Mouse (Mus musculus) kidney, embryonic 14.5 days (tissue): ENCODE measurements at regions not wholly inside any gene's neighbourhood (a gene's known extent, or its start where the extent isn't known, plus 50 kb on each side); places are given as distances from the start of the nearest gene placed in this dataset.

Experiments used
- ATAC-seq: fragments of 200-750 bp; cut with Nextera tagmentation; 2 replicates; pipeline ENCODE4 v1.8.0; 2017; ENCODE audit warnings: moderate number of reproducible peaks, mild to moderate bottlenecking, moderate TSS enrichment, moderate library complexity; ENCODE audit not compliant: low FRiP score, low TSS enrichment
- H3K27ac ChIP-seq: fragments of 300-500 bp; sonication (generic); 2 replicates; pipeline ENCODE4 v1.5.1; 2014; ENCODE audit warnings: low read depth, mild to moderate bottlenecking, low read length, moderate library complexity, mixed read lengths
- H3K27me3 ChIP-seq: fragments of 300-500 bp; sonication (generic); 2 replicates; pipeline ENCODE4 v1.6.1; 2014; ENCODE audit warnings: mild to moderate bottlenecking, low read length; ENCODE audit not compliant: control insufficient read depth, insufficient read depth
- H3K36me3 ChIP-seq: fragments of 300-500 bp; sonication (generic); 2 replicates; pipeline ENCODE4 v1.6.1; 2014; ENCODE audit warnings: low read length, mixed read lengths; ENCODE audit not compliant: control insufficient read depth, insufficient read depth
- H3K4me1 ChIP-seq: fragments of 300-500 bp; sonication (generic); 2 replicates; pipeline ENCODE4 v1.6.1; 2014; ENCODE audit warnings: low read length, mixed read lengths; ENCODE audit not compliant: control insufficient read depth, insufficient read depth
- H3K4me2 ChIP-seq: fragments of 300-500 bp; sonication (generic); replicated peaks from 2 replicates; pipeline ENCODE4 v1.6.1; 2014; ENCODE audit warnings: low read depth, mild to moderate bottlenecking, low read length
- H3K4me3 ChIP-seq: fragments of 300-500 bp; sonication (generic); 2 replicates; pipeline ENCODE4 v1.5.1; 2014; ENCODE audit warnings: mild to moderate bottlenecking, low read length
- H3K9ac ChIP-seq: fragments of 300-500 bp; sonication (generic); 2 replicates; pipeline ENCODE4 v1.6.1; 2014; ENCODE audit warnings: low read depth, mild to moderate bottlenecking, low read length, moderate library complexity
- H3K9me3 ChIP-seq: fragments of 300-500 bp; sonication (generic); 2 replicates; pipeline ENCODE4 v1.6.1; 2016; ENCODE audit warnings: low read length; ENCODE audit not compliant: control insufficient read depth
- WGBS: fragments of 180-500 bp; shearing (Covaris S2); extraction: QIAGEN DNeasy Blood & Tissue Kit; methylation state at CpG from one replicate; pipeline ENCODE4 v1.1.7; 2014; 5-methylcytosine and 5-hydroxymethylcytosine counted together

DNA sequence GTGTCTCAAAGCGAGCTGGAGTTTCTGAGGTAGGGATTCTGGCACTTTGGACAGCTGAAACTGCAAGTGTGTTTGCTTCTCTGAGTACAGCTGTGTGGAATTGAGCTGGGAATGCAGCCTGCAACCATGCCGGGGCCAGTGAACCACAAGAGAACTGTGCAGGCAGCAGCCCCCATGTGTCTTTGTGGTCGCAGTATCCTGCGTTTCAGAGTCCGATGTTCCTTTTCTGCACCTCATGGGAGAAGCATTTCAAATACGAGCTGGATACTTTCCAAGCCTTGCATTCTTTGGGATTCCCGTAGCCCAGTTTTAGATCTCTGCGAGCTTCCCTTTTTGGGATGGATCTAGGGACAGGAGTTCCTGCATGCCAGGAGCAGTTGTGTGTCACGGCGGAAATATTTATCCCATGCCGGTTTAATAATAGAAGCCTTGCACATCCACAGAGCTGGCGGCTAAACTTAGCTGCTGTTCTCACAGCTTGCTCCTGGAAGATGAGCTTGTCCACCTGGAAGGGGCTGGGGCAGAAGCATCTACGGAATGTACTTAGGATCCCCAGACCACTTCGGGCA, 233.3 kb downstream of the Gadd45g start:
- Histone ChIP-seq H3K4me3 (no peak overlapping the region), H3K4me2 (no peak overlapping the region), H3K9ac (no peak overlapping the region), H3K4me1 (peaks cover 5% of the 10 kb centered on the region), H3K27ac (no peak overlapping the region), H3K36me3 (no peaks in the 10 kb centered on the region), H3K9me3 (no peaks in the 10 kb centered on the region), H3K27me3 (no peaks in the 10 kb centered on the region)
- ATAC-seq = no peak
- 66% methylated on average over 14 of the region's 14 CpGs for WGBS

GRCm38 (mm10) chr13:52083601-52084455, 237.3 kb downstream of the Gadd45g start:
- Histone ChIP-seq H3K4me1 (peaks cover 5% of the 10 kb centered on the region), H3K4me2 (no peak overlapping the region), H3K36me3 (no peaks in the 10 kb centered on the region), H3K4me3 (no peak overlapping the region), H3K27ac (no peak overlapping the region), H3K27me3 (no peaks in the 10 kb centered on the region), H3K9ac (no peak overlapping the region), H3K9me3 (no peaks in the 10 kb centered on the region)
- ATAC-seq = no peak
- WGBS = 73% methylated on average over 9 of the region's 9 CpGs

- no peaks in the 10 kb centered on the region for H3K36me3 ChIP-seq
- no peak overlapping the region for H3K4me3 ChIP-seq
- H3K9ac ChIP-seq = no peak overlapping the region
- no peak overlapping the region for H3K4me2 ChIP-seq
- peaks cover 5% of the 10 kb centered on the region for H3K4me1 ChIP-seq
- ATAC-seq = no peak
- H3K27me3 ChIP-seq = no peaks in the 10 kb centered on the region
- H3K9me3 ChIP-seq = no peaks in the 10 kb centered on the region
- H3K27ac ChIP-seq = no peak overlapping the region
- WGBS = 29% methylated on average over 3 of the region's 3 CpGs
Observed at GRCm38 (mm10) chr13:52085110-52085509, 238.6 kb downstream of the Gadd45g start.

DNA sequence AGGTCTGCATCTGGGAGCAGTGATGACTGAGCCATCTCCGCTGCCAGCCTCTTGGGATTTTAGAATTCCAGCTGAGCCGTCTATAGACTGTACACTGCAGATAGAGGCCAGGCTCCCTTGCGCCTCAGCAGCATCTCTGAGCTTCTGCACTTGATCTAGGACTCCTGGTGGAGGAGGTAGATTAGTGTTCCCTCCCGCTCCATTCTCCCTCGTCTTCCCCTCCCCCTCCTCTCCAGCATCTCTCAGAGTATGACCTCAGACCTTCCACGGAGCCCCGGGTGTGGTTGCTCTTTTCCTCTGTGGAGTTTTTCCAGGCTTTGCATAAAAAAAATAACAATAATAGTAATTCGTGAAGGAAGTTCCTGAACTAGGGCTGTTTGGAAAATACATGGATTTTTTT, 241.8 kb downstream of the Gadd45g start:
- Histone ChIP-seq H3K4me2 (no peak overlapping the region), H3K4me3 (no peak overlapping the region), H3K4me1 (peaks cover 5% of the 10 kb centered on the region), H3K36me3 (no peaks in the 10 kb centered on the region), H3K9ac (no peak overlapping the region), H3K27me3 (no peaks in the 10 kb centered on the region), H3K9me3 (0 out of 2 replicates have a peak, but pooled peaks cover 1% of the 10 kb centered on the region), H3K27ac (no peak overlapping the region)
- 44% methylated on average over 8 of the region's 8 CpGs for WGBS
- no peak for ATAC-seq

DNA sequence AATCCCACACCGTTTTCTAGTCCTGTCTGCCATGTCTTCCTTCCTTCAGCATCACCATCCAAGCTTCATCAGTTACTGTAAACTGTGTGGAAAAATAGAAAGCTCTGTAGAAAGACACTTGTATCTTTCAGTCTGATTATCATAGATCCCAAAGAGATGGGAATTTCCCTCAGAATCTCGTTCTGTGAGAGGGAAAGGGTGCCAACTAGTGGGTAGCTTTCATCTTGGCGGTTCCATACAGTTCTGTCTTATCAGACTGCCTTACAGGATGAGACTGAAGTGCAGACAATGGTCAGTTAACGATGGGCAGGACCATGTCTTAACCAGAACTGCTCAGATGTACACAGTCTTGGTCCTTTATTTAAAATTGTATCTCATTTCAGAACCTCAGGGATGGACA, 243.9 kb downstream of the Gadd45g start:
- WGBS = 70% methylated on average over 4 of the region's 4 CpGs
- no peak overlapping the region for H3K4me2 ChIP-seq

DNA sequence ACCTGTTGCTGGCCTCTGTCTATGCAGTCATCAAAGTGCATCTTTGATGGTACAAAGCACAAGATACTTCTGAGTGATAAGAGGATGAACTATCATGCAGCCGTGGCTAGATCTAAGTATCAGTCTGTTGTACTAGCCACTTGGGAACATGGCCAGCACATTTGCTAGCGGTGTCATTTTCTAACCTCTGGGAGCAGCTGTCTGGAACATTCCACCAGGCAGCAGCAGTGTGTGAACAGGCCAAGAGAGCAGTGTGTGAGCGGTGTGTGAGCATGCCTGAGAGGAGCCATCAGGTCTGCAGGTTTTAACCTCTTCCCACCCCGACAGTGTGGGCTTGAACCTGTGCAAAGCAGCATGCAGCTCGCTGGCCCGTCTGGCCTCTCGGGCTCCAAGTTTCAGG, 248.3 kb downstream of the Gadd45g start:
- no peak overlapping the region for H3K9ac ChIP-seq
- H3K4me2 ChIP-seq = no peak overlapping the region
- H3K4me3 ChIP-seq = no peak overlapping the region
- WGBS = 74% methylated on average over 7 of the region's 7 CpGs
- no peak for ATAC-seq
- H3K27me3 ChIP-seq = no peaks in the 10 kb centered on the region
- no peaks in the 10 kb centered on the region for H3K36me3 ChIP-seq
- H3K27ac ChIP-seq = no peak overlapping the region
- no peaks in the 10 kb centered on the region for H3K4me1 ChIP-seq
- H3K9me3 ChIP-seq = 0 out of 2 replicates have a peak, but pooled peaks cover 2% of the 10 kb centered on the region

More for the DNA sequence above, 243.9 kb downstream of the Gadd45g start:
- H3K27me3 ChIP-seq = no peaks in the 10 kb centered on the region
- H3K9me3 ChIP-seq = 0 out of 2 replicates have a peak, but pooled peaks cover 2% of the 10 kb centered on the region
- no peaks in the 10 kb centered on the region for H3K36me3 ChIP-seq
- H3K4me1 ChIP-seq = no peaks in the 10 kb centered on the region
- H3K4me3 ChIP-seq = no peak overlapping the region
- no peak for ATAC-seq
- H3K27ac ChIP-seq = no peak overlapping the region
- H3K9ac ChIP-seq = no peak overlapping the region

DNA sequence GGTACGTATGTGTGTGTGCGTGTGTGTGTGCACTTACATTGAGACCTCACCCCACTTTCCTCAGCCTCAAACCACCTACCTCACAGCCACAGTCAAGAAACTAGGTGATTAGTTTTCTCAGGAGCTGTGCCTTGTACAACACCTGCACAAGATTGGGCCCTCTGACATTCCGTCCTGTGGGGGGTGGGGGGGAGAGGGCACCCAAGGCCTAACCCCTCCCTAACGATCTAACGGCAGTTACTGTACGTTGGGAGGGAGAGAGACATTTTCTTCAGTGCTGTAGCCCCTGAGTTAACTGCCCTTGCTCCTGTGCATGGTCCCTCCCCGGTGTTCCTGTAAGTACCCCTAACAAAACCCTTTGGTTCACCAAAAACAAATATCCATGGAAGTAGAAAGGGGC, 250.0 kb downstream of the Gadd45g start:
- no peak overlapping the region for H3K9ac ChIP-seq
- no peaks in the 10 kb centered on the region for H3K36me3 ChIP-seq
- H3K9me3 ChIP-seq = 0 out of 2 replicates have a peak, but pooled peaks cover 2% of the 10 kb centered on the region
- 0 out of 2 replicates have a peak, but pooled peaks cover 5% of the 10 kb centered on the region for H3K4me1 ChIP-seq
- 71% methylated on average over 7 of the region's 7 CpGs for WGBS
- H3K27me3 ChIP-seq = no peaks in the 10 kb centered on the region
- H3K27ac ChIP-seq = no peak overlapping the region
- no peak overlapping the region for H3K4me2 ChIP-seq
- H3K4me3 ChIP-seq = no peak overlapping the region
- ATAC-seq = no peak

- H3K27ac ChIP-seq = no peak overlapping the region
- no peak overlapping the region for H3K9ac ChIP-seq
- no peak overlapping the region for H3K4me2 ChIP-seq
- H3K4me1 ChIP-seq = peaks cover 6% of the 10 kb centered on the region
- no peaks in the 10 kb centered on the region for H3K9me3 ChIP-seq
- no peaks in the 10 kb centered on the region for H3K27me3 ChIP-seq
- ATAC-seq = peak; percentile 65; the same call in 1 of the 2 replicates
- no peak overlapping the region for H3K4me3 ChIP-seq
- H3K36me3 ChIP-seq = no peaks in the 10 kb centered on the region
- 25% methylated on average over 9 of the region's 9 CpGs for WGBS
Observed at GRCm38 (mm10) chr13:52105989-52106642, 259.6 kb downstream of the Gadd45g start.
